Mouse (Mus musculus): Measurements from ENCODE around the gene Vapb. TPM values are rescaled to one million over a fixed set of nuclear protein-coding genes. Genes with fewer than 3 reads are reported as not detected.
"Not testable (repeated sequence)": the region's sequence is repeated elsewhere in the genome, so short reads cannot be mapped to it uniquely, and the experiment has no call there.

The Vapb gene
- polyA plus RNA-seq, 1 experiment from 2014 or later: 15.7 TPM

- Histone ChIP-seq H3K9ac (replicated peaks) (no peak overlapping the region), H3K9me3 (no peaks in the 10 kb centered on the region), H3K4me2 (replicated peaks) (no peak overlapping the region), H3K4me3 (no peak overlapping the region), H3K36me3 (no peaks in the 10 kb centered on the region), H3K27ac (replicated peaks) (no peak overlapping the region), H3K27me3 (no peaks in the 10 kb centered on the region), H3K4me1 (peaks cover 7% of the 10 kb centered on the region)
- 36% methylated on average over 8 of the region's 8 CpGs for whole genome bisulfite sequencing
- ATAC-seq (replicated peaks): 0 out of 2 replicates have a peak, but pooled peaks have one; percentile 12
These were observed 22.6 kb upstream of the Vapb start for GRCm38 (mm10) chr2:173714620-173715218.

GRCm38 (mm10) chr2:173716966-173717365 is 20.3 kb upstream of the Vapb start:
- Histone ChIP-seq H3K4me3 (no peak overlapping the region), H3K9me3 (no peaks in the 10 kb centered on the region), H3K4me1 (peaks cover 4% of the 10 kb centered on the region; the same call in 1 of the 2 replicates), H3K9ac (replicated peaks) (no peak overlapping the region), H3K27ac (replicated peaks) (no peak overlapping the region), H3K4me2 (replicated peaks) (no peak overlapping the region), H3K36me3 (no peaks in the 10 kb centered on the region), H3K27me3 (no peaks in the 10 kb centered on the region)
- no peak for ATAC-seq (replicated peaks)
- WGBS: 73% methylated on average over 5 of the region's 5 CpGs

- not testable (repeated sequence) for H3K4me3 ChIP-seq; H3K9ac ChIP-seq (replicated peaks); ATAC-seq (replicated peaks); H3K27me3 ChIP-seq; H3K4me2 ChIP-seq (replicated peaks); H3K36me3 ChIP-seq; H3K9me3 ChIP-seq; H3K4me1 ChIP-seq; H3K27ac ChIP-seq (replicated peaks)
- 94% methylated on average over 6 of the region's 7 CpGs for WGBS
These were observed 18.2 kb upstream of the Vapb start, which contains the start of gene 1700010B08Rik for GRCm38 (mm10) chr2:173719115-173719514. 1700010B08Rik (plus strand) TSS chr2:173719415.

GRCm38 (mm10) chr2:173722251-173722857 is 15.0 kb upstream of the Vapb start:
- Histone ChIP-seq H3K36me3 (no peaks in the 10 kb centered on the region), H3K9ac (replicated peaks) (no peak overlapping the region), H3K9me3 (no peaks in the 10 kb centered on the region), H3K27ac (replicated peaks) (no peak overlapping the region), H3K4me3 (no peak overlapping the region), H3K27me3 (no peaks in the 10 kb centered on the region), H3K4me1 (peaks cover 3% of the 10 kb centered on the region; the same call in 1 of the 2 replicates), H3K4me2 (replicated peaks) (no peak overlapping the region)
- ATAC-seq (replicated peaks): no peak
- WGBS: 73% methylated on average over 11 of the region's 11 CpGs

- no peak overlapping the region for H3K27ac ChIP-seq (replicated peaks)
- H3K4me1 ChIP-seq: peaks cover 3% of the 10 kb centered on the region; the same call in 1 of the 2 replicates
- no peak for ATAC-seq (replicated peaks)
- H3K4me3 ChIP-seq: no peak overlapping the region
- H3K27me3 ChIP-seq: no peaks in the 10 kb centered on the region
- WGBS: 53% methylated on average over 14 of the region's 14 CpGs
- no peaks in the 10 kb centered on the region for H3K36me3 ChIP-seq
- no peaks in the 10 kb centered on the region for H3K9me3 ChIP-seq
- H3K4me2 ChIP-seq (replicated peaks): no peak overlapping the region
- H3K9ac ChIP-seq (replicated peaks): no peak overlapping the region
These were observed 12.9 kb upstream of the Vapb start for GRCm38 (mm10) chr2:173724382-173724781.

- H3K36me3 ChIP-seq: no peaks in the 10 kb centered on the region
- 50% methylated on average over 15 of the region's 15 CpGs for WGBS
These were observed 12.1 kb upstream of the Vapb start for GRCm38 (mm10) chr2:173724940-173725807.

GRCm38 (mm10) chr2:173725819-173726218 is 11.5 kb upstream of the Vapb start:
- Histone ChIP-seq H3K27ac (replicated peaks) (no peak overlapping the region), H3K27me3 (no peaks in the 10 kb centered on the region), H3K4me2 (replicated peaks) (no peak overlapping the region), H3K36me3 (no peaks in the 10 kb centered on the region), H3K9me3 (no peaks in the 10 kb centered on the region), H3K4me3 (no peak overlapping the region), H3K4me1 (peaks cover 12% of the 10 kb centered on the region), H3K9ac (replicated peaks) (no peak overlapping the region)
- ATAC-seq (replicated peaks): no peak
- WGBS: 91% methylated on average over 4 of the region's 4 CpGs

More at GRCm38 (mm10) chr2:173724940-173725807, 12.1 kb upstream of the Vapb start:
- Histone ChIP-seq H3K27ac (replicated peaks) (no peak overlapping the region), H3K27me3 (no peaks in the 10 kb centered on the region), H3K4me1 (peaks cover 6% of the 10 kb centered on the region), H3K4me3 (no peak overlapping the region), H3K9ac (replicated peaks) (no peak overlapping the region), H3K4me2 (replicated peaks) (no peak overlapping the region), H3K9me3 (no peaks in the 10 kb centered on the region)
- ATAC-seq (replicated peaks): no peak

- Histone ChIP-seq H3K27ac (replicated peaks) (peak overlapping the region; percentile 38), H3K4me2 (replicated peaks) (no peak overlapping the region), H3K4me3 (no peak overlapping the region), H3K27me3 (no peaks in the 10 kb centered on the region), H3K9ac (replicated peaks) (no peak overlapping the region), H3K9me3 (no peaks in the 10 kb centered on the region), H3K4me1 (peaks cover 12% of the 10 kb centered on the region), H3K36me3 (no peaks in the 10 kb centered on the region)
- ATAC-seq (replicated peaks): peak; percentile 74
- whole genome bisulfite sequencing: 2% methylated on average over 9 of the region's 9 CpGs
These were observed 6.8 kb upstream of the Vapb start for GRCm38 (mm10) chr2:173730444-173730966.

- H3K27me3 ChIP-seq: no peaks in the 10 kb centered on the region
- H3K4me3 ChIP-seq: no peak overlapping the region
- no peak overlapping the region for H3K27ac ChIP-seq (replicated peaks)
- no peaks in the 10 kb centered on the region for H3K36me3 ChIP-seq
- no peaks in the 10 kb centered on the region for H3K9me3 ChIP-seq
- 52% methylated on average over 2 of the region's 2 CpGs for WGBS
- H3K9ac ChIP-seq (replicated peaks): no peak overlapping the region
- H3K4me2 ChIP-seq (replicated peaks): no peak overlapping the region
- no peak for ATAC-seq (replicated peaks)
- H3K4me1 ChIP-seq: peaks cover 20% of the 10 kb centered on the region
These were observed 2.9 kb upstream of the Vapb start for GRCm38 (mm10) chr2:173734426-173734825.

GRCm38 (mm10) chr2:173738232-173738631 is 921 bp downstream of the Vapb start:
- Histone ChIP-seq H3K27ac (replicated peaks) (no peak overlapping the region), H3K4me3 (peak overlapping the region; percentile 65), H3K36me3 (no peaks in the 10 kb centered on the region), H3K4me1 (peaks cover 16% of the 10 kb centered on the region), H3K4me2 (replicated peaks) (peak overlapping the region; percentile 62), H3K9me3 (no peaks in the 10 kb centered on the region), H3K9ac (replicated peaks) (peak overlapping the region; percentile 79), H3K27me3 (no peaks in the 10 kb centered on the region)
- ATAC-seq (replicated peaks): no peak
- WGBS: 83% methylated on average over 9 of the region's 9 CpGs

- Histone ChIP-seq H3K9ac (replicated peaks) (no peak overlapping the region), H3K4me3 (no peak overlapping the region), H3K4me1 (peaks cover 16% of the 10 kb centered on the region), H3K27me3 (no peaks in the 10 kb centered on the region), H3K9me3 (no peaks in the 10 kb centered on the region), H3K4me2 (replicated peaks) (no peak overlapping the region), H3K36me3 (no peaks in the 10 kb centered on the region), H3K27ac (replicated peaks) (no peak overlapping the region)
- 95% methylated on average over 7 of the region's 7 CpGs for WGBS
- ATAC-seq (replicated peaks): no peak
These were observed 1.8 kb downstream of the Vapb start for GRCm38 (mm10) chr2:173739107-173739506.

- Histone ChIP-seq H3K4me1 (peaks cover 16% of the 10 kb centered on the region), H3K9me3 (no peaks in the 10 kb centered on the region), H3K27ac (replicated peaks) (no peak overlapping the region), H3K9ac (replicated peaks) (no peak overlapping the region), H3K27me3 (no peaks in the 10 kb centered on the region), H3K36me3 (no peaks in the 10 kb centered on the region), H3K4me3 (no peak overlapping the region), H3K4me2 (replicated peaks) (no peak overlapping the region)
- 83% methylated on average over 13 of the region's 13 CpGs for WGBS
- no peak for ATAC-seq (replicated peaks)
These were observed 4.8 kb downstream of the Vapb start for GRCm38 (mm10) chr2:173742090-173742489.

All from forebrain, embryonic 15.5 days (tissue).